Mouse (Mus musculus) liver, embryonic 14.5 days (tissue): ENCODE measurements around the gene Parvb.

Source experiments
- CTCF ChIP-seq: IDR thresholded peaks from 2 replicates; pipeline ENCODE4 v1.5.1; 2016; ENCODE audit warnings: antibody characterized with exemption, low read depth, control low read depth
- EP300 ChIP-seq: IDR thresholded peaks from 2 replicates; pipeline ENCODE4 v1.6.1; 2016; ENCODE audit warnings: antibody characterized with exemption, low read depth

GRCm38 (mm10) chr15:84214476-84214875 is 17.4 kb upstream of the Parvb start:
- TF ChIP-seq CTCF (no peak), EP300 (no peak)
